Mouse (Mus musculus): ENCODE results near the gene Sept4. TPM values are rescaled to one million over a fixed set of nuclear protein-coding genes. Genes with fewer than 3 reads are reported as not detected.

Gene Sept4
- polyA plus RNA-seq, 1 experiment from 2014 or later: 11.2 TPM

GRCm38 (mm10) chr11:87581161-87581865 is 12.6 kb downstream of the Sept4 start:
- Histone ChIP-seq H3K9me3 (no peaks in the 10 kb centered on the region), H3K36me3 (no peaks in the 10 kb centered on the region), H3K4me1 (replicated peaks) (peaks cover 43% of the 10 kb centered on the region), H3K4me3 (no peak overlapping the region), H3K27me3 (ENCODE audit: insufficient read depth, poor library complexity, severe bottlenecking) (peaks cover 26% of the 10 kb centered on the region), H3K27ac (no peak overlapping the region)
- WGBS: 86% methylated on average over 12 of the region's 12 CpGs
- DNase-seq (ENCODE audit: low spot score): no peak

- no peak overlapping the region for H3K4me3 ChIP-seq
- H3K9me3 ChIP-seq: no peaks in the 10 kb centered on the region
- H3K27me3 ChIP-seq (ENCODE audit: insufficient read depth, poor library complexity, severe bottlenecking): peaks cover 21% of the 10 kb centered on the region
- WGBS: 86% methylated on average over 8 of the region's 8 CpGs
- no peak overlapping the region for H3K27ac ChIP-seq
- peaks cover 41% of the 10 kb centered on the region for H3K4me1 ChIP-seq (replicated peaks)
- H3K36me3 ChIP-seq: no peaks in the 10 kb centered on the region
- DNase-seq (ENCODE audit: low spot score): no peak
Observed at GRCm38 (mm10) chr11:87581933-87582710, 13.4 kb downstream of the Sept4 start.

GRCm38 (mm10) chr11:87583291-87584034 is 14.8 kb downstream of the Sept4 start:
- DNase-seq (ENCODE audit: low spot score): no peak
- peaks cover 14% of the 10 kb centered on the region for H3K27me3 ChIP-seq (ENCODE audit: insufficient read depth, poor library complexity, severe bottlenecking)
- no peak overlapping the region for H3K4me3 ChIP-seq
- 85% methylated on average over 6 of the region's 6 CpGs for WGBS
- H3K36me3 ChIP-seq: no peaks in the 10 kb centered on the region
- H3K9me3 ChIP-seq: no peaks in the 10 kb centered on the region
- no peak overlapping the region for H3K27ac ChIP-seq
- H3K4me1 ChIP-seq (replicated peaks): peaks cover 28% of the 10 kb centered on the region

GRCm38 (mm10) chr11:87584711-87585505 is 16.2 kb downstream of the Sept4 start:
- Histone ChIP-seq H3K4me1 (replicated peaks) (peaks cover 29% of the 10 kb centered on the region), H3K27me3 (ENCODE audit: insufficient read depth, poor library complexity, severe bottlenecking) (peaks cover 5% of the 10 kb centered on the region), H3K4me3 (no peak overlapping the region), H3K9me3 (no peaks in the 10 kb centered on the region), H3K27ac (no peak overlapping the region), H3K36me3 (no peaks in the 10 kb centered on the region)
- DNase-seq (ENCODE audit: low spot score): no peak
- WGBS: 84% methylated on average over 10 of the region's 10 CpGs

GRCm38 (mm10) chr11:87587211-87587874 is 18.6 kb downstream of the Sept4 start:
- Histone ChIP-seq H3K36me3 (no peaks in the 10 kb centered on the region), H3K27ac (no peak overlapping the region), H3K9me3 (no peaks in the 10 kb centered on the region), H3K27me3 (ENCODE audit: insufficient read depth, poor library complexity, severe bottlenecking) (no peaks in the 10 kb centered on the region), H3K4me3 (no peak overlapping the region), H3K4me1 (replicated peaks) (peaks cover 29% of the 10 kb centered on the region)
- no peak for DNase-seq (ENCODE audit: low spot score)
- WGBS: 94% methylated on average over 5 of the region's 5 CpGs

GRCm38 (mm10) chr11:87589605-87590004 is 20.9 kb downstream of the Sept4 start:
- Histone ChIP-seq H3K9me3 (no peaks in the 10 kb centered on the region), H3K36me3 (0 out of 2 replicates have a peak, but pooled peaks cover 7% of the 10 kb centered on the region), H3K4me3 (peak overlapping the region; percentile 81), H3K4me1 (replicated peaks) (peaks cover 49% of the 10 kb centered on the region), H3K27ac (no peak overlapping the region), H3K27me3 (ENCODE audit: insufficient read depth, poor library complexity, severe bottlenecking) (no peaks in the 10 kb centered on the region)
- no peak for DNase-seq (ENCODE audit: low spot score)
- 91% methylated on average over 8 of the region's 8 CpGs for WGBS

- DNase-seq (ENCODE audit: low spot score): peak; percentile 56
- H3K9me3 ChIP-seq: no peaks in the 10 kb centered on the region
- peaks cover 63% of the 10 kb centered on the region for H3K4me1 ChIP-seq (replicated peaks)
- H3K27ac ChIP-seq: peak overlapping the region; percentile 92
- 3% methylated on average over 25 of the region's 25 CpGs for WGBS
- peak overlapping the region; percentile 81 for H3K4me3 ChIP-seq
- 0 out of 2 replicates have a peak, but pooled peaks cover 12% of the 10 kb centered on the region for H3K36me3 ChIP-seq
- H3K27me3 ChIP-seq (ENCODE audit: insufficient read depth, poor library complexity, severe bottlenecking): no peaks in the 10 kb centered on the region
Observed at GRCm38 (mm10) chr11:87590841-87591525, 22.3 kb downstream of the Sept4 start.

- DNase-seq (ENCODE audit: low spot score): peak; percentile 100
Observed at GRCm38 (mm10) chr11:87591526-87592353, 23.0 kb downstream of the Sept4 start, which contains the start of gene Mtmr4. TSS of gene Mtmr4 (plus strand) at chr11:87592162.

GRCm38 (mm10) chr11:87592354-87592695 is 23.6 kb downstream of the Sept4 start:
- Histone ChIP-seq H3K4me1 (replicated peaks) (peaks cover 76% of the 10 kb centered on the region), H3K36me3 (peaks cover 23% of the 10 kb centered on the region), H3K27ac (peak overlapping the region; percentile 92), H3K4me3 (peak overlapping the region; percentile 81), H3K27me3 (ENCODE audit: insufficient read depth, poor library complexity, severe bottlenecking) (no peaks in the 10 kb centered on the region), H3K9me3 (no peaks in the 10 kb centered on the region)
- DNase-seq (ENCODE audit: low spot score): no peak
- WGBS: under 1% methylated on average over 15 of the region's 15 CpGs

More at GRCm38 (mm10) chr11:87591526-87592353, 23.0 kb downstream of the Sept4 start, which contains the start of gene Mtmr4:
- Histone ChIP-seq H3K4me1 (replicated peaks) (peaks cover 70% of the 10 kb centered on the region), H3K36me3 (peaks cover 17% of the 10 kb centered on the region; the same call in 1 of the 2 replicates), H3K4me3 (peak within 1 kb of the TSS; percentile 81), H3K9me3 (no peaks in the 10 kb centered on the region), H3K27me3 (ENCODE audit: insufficient read depth, poor library complexity, severe bottlenecking) (no peaks in the 10 kb centered on the region), H3K27ac (peak within 1 kb of the TSS; percentile 92)
- WGBS: under 1% methylated on average over 61 of the region's 61 CpGs

- 37% methylated on average over 13 of the region's 13 CpGs for WGBS
- no peak for DNase-seq (ENCODE audit: low spot score)
- peaks cover 78% of the 10 kb centered on the region for H3K4me1 ChIP-seq (replicated peaks)
Observed at GRCm38 (mm10) chr11:87592713-87593598, 24.3 kb downstream of the Sept4 start.

More at GRCm38 (mm10) chr11:87592713-87593598, 24.3 kb downstream of the Sept4 start:
- Histone ChIP-seq H3K27ac (peak overlapping the region; percentile 92), H3K9me3 (no peaks in the 10 kb centered on the region), H3K36me3 (peaks cover 29% of the 10 kb centered on the region), H3K27me3 (ENCODE audit: insufficient read depth, poor library complexity, severe bottlenecking) (no peaks in the 10 kb centered on the region), H3K4me3 (peak overlapping the region; percentile 81)

All from hindbrain, embryonic 10.5 days (tissue).